Mouse (Mus musculus) A20 (cell line): Measurements from ENCODE around the gene Sept12.

ENCODE experiments used
- DNase-seq: peaks from one replicate; pipeline ENCODE4 v3.0.0-alpha.2; 2011; ENCODE audit warnings: low read depth, low spot score

Gene Sept12

DNA sequence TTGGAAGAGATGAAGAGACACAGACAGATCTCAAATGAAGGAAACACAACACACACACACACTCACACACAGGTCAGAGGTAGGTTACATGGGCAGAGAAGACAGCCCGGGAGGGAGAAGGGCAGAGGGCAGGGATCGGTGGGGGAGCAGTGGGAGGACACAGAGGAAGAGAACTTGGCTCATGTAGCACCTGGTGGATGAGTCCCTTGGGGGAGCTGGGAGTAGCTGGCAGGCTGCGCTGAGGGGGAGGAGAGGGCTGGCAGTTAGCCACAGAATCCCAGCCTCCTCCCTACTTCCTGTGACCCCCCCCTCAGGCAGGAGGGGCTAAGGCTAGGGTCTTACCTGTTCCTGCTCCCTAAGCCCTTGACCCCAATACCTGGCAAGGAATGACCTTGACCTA, at the start of gene Sept12:
TSS of gene Sept12 (minus strand) at position 300 of the 400 bp plus-strand sequence.
- DNase-seq, result no peak

DNA sequence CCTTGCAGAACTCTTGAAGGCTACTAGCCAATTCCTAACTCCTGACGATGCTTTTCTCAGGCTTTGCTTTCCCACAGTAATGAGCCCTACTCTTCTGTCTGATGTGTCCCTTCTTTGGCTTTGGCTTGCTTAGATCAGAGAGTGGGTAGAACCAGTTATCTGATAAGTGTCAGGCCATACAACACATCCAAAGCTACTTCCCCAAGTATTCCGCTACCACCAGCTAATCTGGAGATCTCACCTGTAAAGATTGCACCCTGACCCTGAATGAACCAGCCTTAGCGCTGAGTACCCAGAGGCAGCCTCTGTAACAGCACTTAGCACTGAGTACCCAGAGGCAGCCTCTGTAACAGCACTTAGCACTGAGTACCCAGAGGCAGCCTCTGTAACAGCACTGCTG, 47.7 kb upstream of the Sept12 start:
- DNase-seq, result no peak

DNA sequence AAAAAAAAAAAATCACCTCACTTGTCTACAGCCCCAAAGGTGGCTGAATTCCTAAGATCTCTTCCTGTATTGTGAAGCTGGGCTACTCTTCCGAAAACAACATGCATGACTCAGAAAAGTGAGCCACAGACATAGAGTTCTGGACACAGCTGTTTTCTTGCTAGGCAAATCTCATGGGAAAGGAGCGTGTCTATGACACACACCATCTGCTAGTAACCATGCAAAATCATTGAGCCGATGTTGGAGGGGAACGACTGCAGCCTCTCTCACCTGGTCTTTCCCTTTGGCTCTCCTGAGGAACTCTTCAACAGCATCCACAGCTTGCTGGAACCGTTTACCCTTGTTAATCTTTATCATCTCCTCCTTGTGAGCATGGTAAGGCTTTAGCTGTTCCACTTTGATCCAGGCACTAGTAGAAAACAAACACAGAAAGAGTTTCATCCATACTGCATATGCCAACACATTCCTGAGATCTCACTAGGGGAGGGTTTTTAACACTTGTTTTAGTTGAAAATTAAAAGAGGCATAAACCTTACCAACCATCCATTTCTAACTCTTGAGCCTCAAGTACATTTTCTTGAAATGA, 39.1 kb upstream of the Sept12 start:
- no peak for DNase-seq

DNA sequence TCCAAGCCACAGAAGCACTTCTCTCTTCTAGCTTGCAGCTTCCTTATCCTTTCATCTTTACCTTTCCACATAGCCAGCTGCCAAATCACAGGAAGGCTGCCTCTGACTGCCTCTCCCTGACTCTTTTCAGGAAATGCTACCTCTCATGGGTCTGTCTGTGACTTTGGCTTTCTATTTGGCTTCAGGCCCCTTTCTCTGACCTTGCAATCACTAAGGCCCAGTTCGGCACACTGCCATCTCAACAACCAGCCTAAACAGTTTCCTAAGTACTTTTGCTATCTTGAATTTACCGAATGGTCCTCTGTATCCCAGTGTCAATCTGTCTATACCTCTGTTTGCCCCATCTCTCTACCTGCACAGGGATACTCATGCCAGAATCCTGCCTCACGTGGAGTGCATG, 37.9 kb upstream of the Sept12 start:
- no peak for DNase-seq

DNA sequence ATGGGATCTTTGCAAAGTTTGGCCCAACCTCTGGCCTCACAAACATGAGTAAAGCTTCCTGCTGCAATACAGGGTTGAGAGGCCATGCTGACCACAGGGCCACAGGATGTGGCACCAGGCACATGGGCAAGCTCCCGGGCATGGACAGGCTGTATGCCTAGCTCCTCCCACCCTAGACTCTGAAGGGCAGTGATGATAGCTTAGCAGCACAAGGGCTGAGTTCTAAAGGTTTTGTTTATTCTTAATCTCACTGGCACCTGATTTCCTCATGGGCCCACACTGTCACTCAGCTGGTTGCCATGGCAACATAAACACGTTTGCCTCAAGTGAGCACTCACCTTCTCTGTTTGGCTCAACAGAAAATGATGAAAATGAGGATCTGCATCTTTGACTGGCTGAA, 32.2 kb upstream of the Sept12 start:
- DNase-seq, result peak; percentile 35

DNA sequence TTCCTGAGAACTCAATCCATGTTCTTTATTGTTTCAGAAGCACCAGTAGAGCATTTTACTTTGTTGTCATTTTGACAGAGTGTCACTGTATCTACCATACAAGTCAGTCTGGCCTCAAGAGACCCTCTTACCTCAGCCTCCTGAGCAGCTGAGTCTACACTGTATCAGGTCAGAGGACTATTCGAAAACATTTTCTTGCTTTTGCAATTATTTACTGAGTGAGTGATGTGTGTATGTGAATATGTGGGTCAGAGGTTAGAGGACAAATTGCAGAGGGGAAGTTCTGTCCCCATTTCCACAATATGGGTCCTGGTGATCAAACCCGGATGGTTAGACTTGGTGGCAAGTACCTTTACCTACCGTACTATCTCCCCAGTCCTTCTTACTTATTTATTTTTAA, 26.4 kb upstream of the Sept12 start:
- DNase-seq, result no peak

DNA sequence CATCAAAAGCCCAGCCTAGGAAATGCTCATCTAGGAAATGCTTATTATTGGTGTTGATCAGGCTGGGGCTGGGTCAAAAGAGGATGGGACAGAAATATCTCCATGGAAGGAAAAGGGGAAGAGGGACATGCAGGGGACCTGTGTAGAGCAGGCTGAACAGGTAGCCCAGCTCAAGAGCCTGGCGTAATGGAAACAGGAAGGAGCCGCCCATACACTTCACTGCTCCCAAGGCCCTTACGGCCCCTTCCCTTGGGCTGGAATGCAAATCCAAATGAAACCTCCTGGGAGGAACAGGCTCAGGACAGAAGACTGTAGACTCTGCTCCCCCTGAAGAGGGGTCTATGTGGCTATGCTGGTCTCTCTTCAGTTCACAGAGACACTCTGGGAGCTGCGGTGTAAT, 16.9 kb upstream of the Sept12 start:
- no peak for DNase-seq

DNA sequence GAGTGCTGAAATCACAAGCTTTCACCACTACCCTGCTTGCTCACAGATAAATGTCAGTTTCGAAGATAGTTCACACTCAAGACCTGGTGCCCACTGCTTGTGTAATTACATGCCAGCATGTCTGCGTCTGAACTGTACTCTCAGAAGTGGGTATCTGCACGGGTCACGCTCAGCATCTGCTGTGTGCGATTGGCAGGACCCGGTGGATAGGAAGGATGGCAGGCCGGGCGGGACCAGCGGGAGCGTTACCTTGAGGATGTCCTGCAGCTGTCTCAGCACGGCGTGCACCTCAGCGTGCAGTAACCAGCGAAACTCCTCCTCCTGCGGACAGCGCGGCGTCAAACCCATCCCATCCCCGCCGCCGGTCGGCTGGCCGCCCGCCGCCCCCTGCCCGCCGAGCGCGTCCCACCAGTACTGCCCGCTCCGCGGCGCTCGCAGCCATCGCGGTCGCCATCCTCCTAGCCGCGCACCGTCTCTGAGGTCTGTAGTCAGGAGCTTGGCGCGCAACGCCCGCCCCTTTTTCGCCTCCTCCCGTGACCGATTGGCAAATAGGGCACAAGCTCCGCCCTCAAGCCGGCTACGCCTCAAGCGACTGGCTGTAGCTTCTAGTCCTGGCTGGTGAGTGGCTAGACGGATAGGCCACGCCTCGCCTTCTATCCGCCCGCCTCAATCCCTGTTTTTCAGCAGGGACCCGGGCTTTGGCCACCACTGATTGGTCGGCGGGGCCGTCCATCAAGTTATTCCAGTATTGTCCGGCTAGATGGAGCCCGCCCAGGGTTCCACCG, 15.6 kb upstream of the Sept12 start, which contains the start of gene Rogdi:
TSS of gene Rogdi (minus strand) at position 500 of the 785 bp plus-strand sequence.
- peak; percentile 99 for DNase-seq

DNA sequence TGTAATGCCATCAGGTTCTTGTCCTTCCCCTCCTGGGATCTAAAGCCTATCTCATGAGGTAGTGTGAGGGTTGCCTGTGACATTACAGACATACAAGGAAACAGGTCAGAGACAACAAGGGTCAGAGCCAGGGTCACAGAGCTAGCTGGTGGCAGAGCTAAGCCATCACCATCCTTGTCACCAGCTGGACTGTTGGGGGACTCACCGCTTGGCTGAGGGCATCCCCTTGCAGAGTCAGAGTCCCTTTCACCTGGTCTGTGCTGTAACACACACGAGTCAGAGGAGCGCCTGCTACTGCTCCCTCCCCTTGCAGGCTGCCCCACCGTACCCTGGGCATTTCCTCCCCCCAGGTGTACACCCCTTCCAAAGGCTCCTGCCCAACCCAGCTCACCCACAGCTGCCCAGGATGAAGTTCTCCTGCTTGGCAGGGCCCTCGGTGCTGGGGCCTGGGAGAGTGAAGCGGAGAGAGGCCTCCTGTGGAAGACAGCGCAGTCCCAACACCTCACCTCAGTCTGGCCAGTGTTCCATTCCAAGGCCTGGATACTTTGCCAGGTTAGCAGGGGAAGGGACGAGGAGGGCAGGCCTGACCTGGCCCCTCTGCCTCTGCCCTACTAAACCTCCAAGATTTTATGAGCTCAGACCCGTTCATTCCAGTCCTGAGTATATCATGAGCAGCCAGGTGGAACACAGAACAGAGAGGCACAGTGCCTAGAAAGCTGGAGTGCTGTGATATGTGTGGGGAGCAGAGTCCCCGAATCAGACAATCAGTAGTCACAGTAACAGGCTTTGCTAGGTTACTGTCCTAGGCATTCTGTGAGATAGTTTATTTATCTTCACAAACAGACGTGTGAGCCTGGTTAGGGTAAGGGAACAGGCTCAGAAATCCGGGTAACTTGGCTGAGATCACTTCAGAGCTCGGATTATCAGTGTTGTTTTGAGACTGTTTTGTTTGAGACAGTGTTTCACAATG, 14.7 kb upstream of the Sept12 start:
- peak; percentile 83 for DNase-seq

DNA sequence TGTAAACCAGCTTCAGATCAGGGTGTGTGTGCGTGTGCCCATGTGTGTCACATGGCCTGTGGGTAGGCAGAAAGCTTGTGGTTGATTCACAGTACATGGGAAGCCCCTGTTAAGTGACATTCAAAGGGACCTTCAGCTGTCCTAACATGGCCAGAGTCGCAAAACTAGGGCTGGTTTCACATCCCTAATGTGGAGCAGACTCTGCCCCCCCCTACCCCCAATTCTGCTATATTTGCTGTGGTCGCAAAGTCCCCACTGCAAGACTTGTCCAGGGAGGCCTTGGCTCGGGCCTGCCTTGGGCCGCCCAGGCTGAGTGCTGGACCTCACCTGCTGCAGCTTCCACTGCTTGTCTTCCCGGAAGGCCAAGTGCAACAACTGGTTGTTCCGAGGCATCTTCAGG, 13.6 kb upstream of the Sept12 start:
- DNase-seq, result peak; percentile 92

DNA sequence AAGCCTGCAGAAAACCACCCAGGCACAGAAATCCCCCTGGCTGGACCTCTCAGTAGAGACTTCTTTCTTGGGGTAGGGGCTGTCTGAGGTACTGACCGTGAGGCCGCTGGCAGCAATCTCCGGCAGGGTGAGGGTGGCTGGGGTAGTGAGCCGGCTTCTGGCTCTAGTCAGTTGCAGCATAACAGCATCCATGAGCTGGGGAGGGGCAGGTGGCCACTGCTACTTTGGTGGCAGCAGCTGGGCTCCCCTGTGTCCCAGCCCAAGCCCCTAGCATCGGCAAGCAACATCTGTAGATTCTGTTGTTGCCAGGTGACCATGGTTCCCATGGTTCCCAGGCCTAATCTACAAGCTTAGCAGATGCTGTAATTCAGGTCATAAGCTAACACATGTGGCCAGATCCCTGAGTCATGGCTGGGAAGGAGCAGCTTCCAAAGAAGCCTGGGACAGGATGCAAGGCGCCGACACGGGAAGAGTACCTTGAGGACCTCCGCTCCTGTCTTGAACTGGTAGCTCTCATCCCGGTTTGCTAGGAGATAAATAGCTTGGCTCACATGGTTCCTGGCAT, 12.8 kb upstream of the Sept12 start:
- DNase-seq, result peak; percentile 19

DNA sequence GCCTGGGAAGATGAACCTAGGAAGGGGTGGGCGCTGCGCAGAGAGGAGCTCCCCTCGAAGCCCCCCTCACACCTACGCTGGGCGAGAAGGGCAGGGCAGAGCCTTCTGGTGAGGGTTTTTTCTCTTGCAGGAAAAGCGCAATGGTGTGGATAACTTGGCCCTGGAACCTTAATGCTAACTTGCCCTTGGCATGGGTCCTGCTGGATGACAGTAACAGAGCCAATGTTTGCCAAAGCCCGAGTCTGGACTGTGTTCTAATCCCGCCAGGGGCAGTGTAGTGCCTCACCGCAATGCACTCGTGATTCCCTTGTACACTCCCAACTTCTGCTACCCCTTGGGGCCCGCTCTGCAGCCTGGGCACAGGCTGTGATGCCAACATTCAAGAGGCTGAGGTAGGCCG, 10.4 kb upstream of the Sept12 start:
- no peak for DNase-seq

DNA sequence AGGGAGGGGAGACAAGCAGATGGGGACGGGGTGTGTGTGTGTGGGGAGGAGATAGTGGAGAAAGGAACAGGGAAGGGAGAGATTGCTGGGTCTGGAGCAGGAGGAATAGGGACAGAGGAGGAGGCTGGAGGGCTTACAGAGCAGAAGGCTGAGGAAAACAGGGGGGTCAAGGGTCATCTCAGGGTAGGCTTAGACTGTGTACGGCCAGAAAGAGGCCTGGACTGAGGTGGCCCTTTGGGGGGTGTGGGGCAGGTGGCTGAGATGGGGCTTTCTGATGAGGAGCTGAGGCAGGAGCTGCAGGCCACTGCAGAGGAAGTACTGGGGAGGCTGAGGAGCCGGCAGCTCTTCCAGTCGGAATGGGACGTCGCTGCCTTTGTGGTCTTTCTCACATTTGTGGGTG, 9.8 kb upstream of the Sept12 start:
- no peak for DNase-seq

DNA sequence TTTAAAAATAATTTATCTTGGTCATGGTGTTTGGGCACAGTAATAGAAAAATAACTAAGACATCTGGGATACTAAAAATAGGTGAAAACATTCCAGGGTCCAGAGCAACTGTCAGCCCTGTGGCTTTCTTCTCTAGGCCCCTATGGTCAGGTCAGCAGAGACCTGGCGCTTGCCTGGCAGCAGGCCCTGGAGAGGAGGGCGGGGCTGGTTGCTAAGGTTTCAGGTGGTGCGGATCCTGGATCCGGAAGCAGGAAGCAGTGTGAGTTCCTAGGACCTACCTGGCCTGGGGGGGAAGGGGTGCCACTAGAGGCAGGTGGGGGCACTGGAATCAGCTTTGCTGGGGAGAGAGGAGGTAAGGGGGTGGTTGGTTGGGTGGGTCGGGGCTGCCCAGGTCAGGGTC, 9.4 kb upstream of the Sept12 start, which contains the start of gene Smim22:
TSS of gene Smim22 (plus strand) at position 222 of the 400 bp plus-strand sequence.
- no peak for DNase-seq

DNA sequence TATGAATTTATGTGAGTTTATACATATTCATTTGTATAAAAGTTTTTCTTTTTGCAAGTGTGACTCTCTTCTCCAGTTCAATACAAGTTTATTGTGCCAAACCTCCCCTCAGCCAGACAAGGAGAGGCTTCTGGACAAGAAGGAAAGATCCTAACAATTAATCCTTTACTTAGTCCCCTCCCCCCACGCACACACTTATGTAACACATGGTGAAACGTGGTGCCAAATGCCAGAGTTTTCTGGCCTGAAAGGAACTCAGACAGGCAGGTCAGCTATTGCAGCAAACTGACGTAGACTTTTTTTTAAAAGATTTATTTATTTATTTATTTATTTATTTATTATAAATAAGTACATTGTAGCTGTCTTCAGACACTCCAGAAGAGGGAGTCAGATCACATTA, 3.0 kb upstream of the Sept12 start:
- DNase-seq, result no peak

DNA sequence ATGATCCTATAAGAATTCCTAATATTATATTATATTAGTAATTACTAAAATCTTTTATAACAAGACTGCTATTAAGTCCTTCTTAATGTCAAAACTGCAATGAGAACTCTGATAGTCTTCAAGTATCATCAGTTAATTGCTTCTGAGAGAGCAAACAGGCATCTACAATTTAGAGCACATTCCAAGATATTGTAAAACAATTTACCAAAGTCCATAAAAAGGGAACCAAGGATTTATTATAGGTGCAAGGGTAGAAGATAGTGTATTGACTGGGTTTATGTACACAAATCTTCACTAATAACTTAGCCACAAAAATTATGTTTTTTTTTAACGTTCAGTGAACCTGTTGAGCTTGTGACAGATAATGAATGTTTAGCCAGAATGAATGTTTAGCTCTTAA, 1.3 kb upstream of the Sept12 start:
- DNase-seq, result no peak

DNA sequence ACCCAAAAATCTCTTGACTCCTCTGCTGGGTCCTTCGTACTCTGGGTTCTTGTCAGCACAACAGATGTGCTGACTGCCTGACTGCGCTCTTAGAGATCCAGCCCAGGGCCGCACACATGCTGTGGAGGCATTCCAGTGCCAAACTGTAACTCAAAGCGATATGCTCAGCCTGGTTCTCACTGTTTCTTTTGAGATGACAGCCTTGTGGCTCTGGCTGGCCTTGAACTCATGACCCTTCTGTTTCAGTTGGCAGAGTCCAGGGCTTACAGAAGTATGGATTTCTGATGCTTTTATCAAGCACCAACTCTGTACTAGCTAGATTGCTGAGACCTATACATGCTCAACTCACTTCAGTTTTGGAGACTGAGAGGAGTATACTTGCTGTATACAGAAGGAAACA, 4.4 kb downstream of the Sept12 start:
- no peak for DNase-seq

DNA sequence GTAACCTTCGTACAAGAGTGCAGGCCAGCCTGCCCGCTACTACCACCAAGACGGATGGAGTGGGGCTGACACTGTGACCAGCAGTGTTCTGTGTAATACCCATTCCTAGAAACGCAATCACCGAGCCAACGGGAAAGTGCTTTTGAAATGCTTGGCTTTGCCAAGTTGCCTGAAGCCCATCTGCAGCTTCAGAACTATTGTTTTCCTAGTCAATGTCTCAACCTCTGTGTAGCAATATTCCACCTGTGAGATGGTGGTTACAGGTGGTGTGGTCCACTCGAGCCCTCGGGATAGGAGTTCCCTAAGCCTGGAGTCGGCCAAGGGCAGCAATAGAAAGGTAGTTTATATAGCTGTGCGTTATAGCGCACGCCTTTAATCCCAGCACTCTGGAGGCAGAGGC, 12.9 kb downstream of the Sept12 start:
- no peak for DNase-seq

DNA sequence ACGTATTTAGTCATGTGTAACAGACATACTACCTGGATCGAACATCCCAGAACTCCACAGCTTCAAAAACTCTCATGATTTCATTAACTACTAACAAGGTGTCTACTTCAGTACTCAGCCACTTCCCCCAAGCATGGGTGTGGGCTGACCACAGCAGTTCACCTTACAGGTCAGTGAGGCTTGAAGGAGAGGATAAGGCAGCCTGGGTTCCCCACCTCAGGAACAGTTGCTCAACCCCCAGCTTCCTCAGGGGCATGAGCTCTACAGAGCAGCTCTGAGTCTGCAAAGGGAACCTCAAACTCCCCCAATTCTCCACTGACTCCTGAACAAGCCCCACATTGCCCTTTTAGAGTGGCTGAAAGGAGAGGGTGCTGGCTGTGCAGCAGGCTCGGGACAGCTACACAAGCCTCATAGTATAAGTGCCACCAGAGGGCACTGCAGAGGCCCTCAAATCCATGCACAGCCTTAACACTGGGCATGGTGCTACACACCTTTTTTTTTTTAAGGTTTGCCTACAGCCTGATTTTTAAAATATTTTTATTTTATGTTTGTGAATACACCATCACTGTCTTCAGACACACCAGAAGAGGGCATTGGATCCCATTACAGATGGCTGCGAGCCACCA, 17.8 kb downstream of the Sept12 start:
- peak; percentile 73 for DNase-seq

DNA sequence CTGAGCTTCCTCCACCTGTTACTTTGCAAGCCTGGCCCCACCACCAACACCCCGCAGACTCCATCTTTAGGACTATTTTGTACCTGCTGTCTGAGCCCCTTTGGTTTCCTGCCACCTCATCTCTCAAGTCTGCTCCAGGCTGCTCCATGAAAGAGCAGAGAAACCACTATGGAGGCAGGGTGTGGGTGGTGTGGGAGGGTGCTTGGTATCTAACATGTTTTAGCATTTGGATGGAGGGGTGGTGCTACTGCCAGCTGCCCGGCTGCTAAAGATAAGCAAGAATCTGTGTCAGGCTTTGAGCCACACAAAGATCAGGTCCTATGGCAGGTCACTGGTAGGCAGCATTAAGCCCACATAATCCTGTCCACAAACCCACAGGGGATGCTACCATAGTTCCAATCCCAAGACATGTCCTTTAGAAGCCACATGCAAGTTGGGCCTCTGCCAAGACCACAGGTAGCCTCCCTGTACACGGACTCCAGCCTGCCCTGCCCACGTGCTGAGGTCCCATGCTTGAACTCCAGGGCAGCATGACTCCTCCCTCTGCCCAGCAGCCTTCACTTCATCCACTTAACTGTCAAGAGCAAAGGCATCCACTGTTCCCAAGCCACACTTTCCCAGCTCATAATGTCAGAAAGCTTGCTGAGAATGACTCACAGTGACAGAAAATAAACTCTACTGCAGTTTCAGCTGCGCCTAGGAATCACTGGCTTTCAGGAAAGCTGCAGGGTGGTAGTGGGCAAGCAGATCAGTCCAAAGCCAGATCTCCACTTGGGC, 19.2 kb downstream of the Sept12 start:
- DNase-seq, result no peak

DNA sequence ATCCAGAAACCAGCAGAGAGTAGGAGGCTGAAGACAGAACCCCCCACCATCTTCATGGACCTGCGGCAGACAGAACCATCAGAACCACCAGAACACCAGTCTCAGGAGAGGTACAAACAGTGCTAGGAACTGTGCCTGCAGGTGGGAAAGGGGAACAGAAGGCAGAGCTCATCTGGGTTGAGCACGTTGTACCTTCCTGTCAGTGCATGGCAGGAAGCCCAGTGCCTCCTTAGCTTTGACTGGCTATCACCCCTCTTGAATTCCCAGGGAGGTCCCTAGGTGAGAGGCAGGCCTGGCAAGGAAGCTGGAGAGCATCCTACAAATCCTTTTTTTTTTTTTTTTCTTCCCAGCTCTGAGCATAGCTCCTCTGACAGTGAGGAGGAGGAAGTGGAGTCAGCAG, 21.5 kb downstream of the Sept12 start:
- DNase-seq, result no peak
